Mouse (Mus musculus): ENCODE measurements around the gene Sppl2b.

- TF ChIP-seq POLR2A (IDR thresholded peaks at IDR 0.05; ENCODE audit: low read depth, low read length), result no peak
- TF ChIP-seq CTCF (IDR thresholded peaks at IDR 0.05; ENCODE audit: borderline replicate concordance, insufficient read depth, low read length), result no peak
Observed at GRCm38 (mm10) chr10:80823847-80824643, 31.0 kb upstream of the Sppl2b start.

All from embryonic fibroblast, embryonic 13.5 days (primary cell).